Mouse (Mus musculus) lung, adult 18-20 months (tissue): Measurements from ENCODE around the gene Disp3.

Source experiments
- DNase-seq, 2 experiments: peaks; one replicate each; pipeline ENCODE4 v3.0.0; 2022; ENCODE audit warnings: mixed read lengths in 2 of 2

The Disp3 gene

GRCm38 (mm10) chr4:148215264-148215900 is 72.4 kb downstream of the Disp3 start:
- no peak for DNase-seq

- DNase-seq: no peak
Measured at GRCm38 (mm10) chr4:148214460-148215136, 73.2 kb downstream of the Disp3 start.

- DNase-seq: no peak
Measured at GRCm38 (mm10) chr4:148204873-148205232, 82.9 kb downstream of the Disp3 start.

GRCm38 (mm10) chr4:148204061-148204872 is 83.5 kb downstream of the Disp3 start:
- DNase-seq: no peak

- DNase-seq: no peak
Measured at GRCm38 (mm10) chr4:148203557-148203956, 84.2 kb downstream of the Disp3 start.

GRCm38 (mm10) chr4:148198721-148199120 is 89.0 kb downstream of the Disp3 start:
- DNase-seq: no peak

GRCm38 (mm10) chr4:148194400-148194799 is 93.4 kb downstream of the Disp3 start:
- no peak for DNase-seq

- no peak for DNase-seq
Measured at GRCm38 (mm10) chr4:148192707-148193245, 95.0 kb downstream of the Disp3 start.
